Mouse (Mus musculus): Measurements from ENCODE around the gene Irs2. TPM values are rescaled to one million over a fixed set of nuclear protein-coding genes. Genes with fewer than 3 reads are reported as not detected.

The Irs2 gene
- total RNA-seq, 2 experiments from 2014 or later, result 14.6 to 31.6 TPM

- intact Hi-C loops (cut with DNase I), result loop anchor here (5.0 kb wide), 2 partner anchors 161 to 184 kb away; no protein-coding TSS in a partner anchor
- DNase-seq, result peak in 1 of 2 experiments; percentile 26
These were observed 2.8 kb upstream of the Irs2 start for GRCm38 (mm10) chr8:11010913-11011605.

DNA sequence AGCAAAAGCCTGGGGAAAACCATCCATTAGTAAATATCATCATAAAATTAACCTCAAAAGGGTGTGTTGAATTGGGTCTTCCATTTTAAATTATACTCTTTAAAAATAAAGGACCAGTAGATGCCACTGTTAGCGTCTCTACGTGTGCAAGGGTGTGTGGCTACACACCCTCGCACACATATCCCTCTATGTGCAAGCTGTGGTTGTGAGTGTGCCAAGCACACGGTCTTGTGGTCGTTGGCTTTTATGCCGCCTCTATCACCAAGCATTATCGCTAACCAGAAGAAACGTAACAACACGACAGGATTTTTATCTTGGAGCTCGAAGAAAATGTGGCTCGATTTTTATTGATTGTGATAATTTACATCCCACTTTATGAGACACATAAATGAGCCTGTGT, 2.1 kb upstream of the Irs2 start:
- no peak for DNase-seq

GRCm38 (mm10) chr8:11009431-11010071, 1.3 kb upstream of the Irs2 start:
- intact Hi-C loops (cut with DNase I), result loop anchor here (5.0 kb wide), 6 partner anchors 62 to 572 kb away; no protein-coding TSS in a partner anchor
- peak; percentile 70 to 77 for DNase-seq

More for the DNA sequence above, 2.1 kb upstream of the Irs2 start:
- intact Hi-C loops (cut with DNase I), result loop anchor here (5.0 kb wide), 2 partner anchors 162 to 183 kb away; no protein-coding TSS in a partner anchor

- intact Hi-C loops (cut with DNase I), result loop anchor here (5.0 kb wide), 4 partner anchors 62 to 572 kb away; no protein-coding TSS in a partner anchor
- peak; percentile 94 to 95 for DNase-seq
These were observed 673 bp upstream of the Irs2 start for GRCm38 (mm10) chr8:11008842-11009420.

GRCm38 (mm10) chr8:11007581-11008378, 478 bp downstream of the Irs2 start:
- peak; percentile 55 to 56 for DNase-seq
- intact Hi-C loops (cut with DNase I), result loop anchor here (2.0 to 5.0 kb wide), 5 partner anchors 60 to 570 kb away; no protein-coding TSS in a partner anchor

DNA sequence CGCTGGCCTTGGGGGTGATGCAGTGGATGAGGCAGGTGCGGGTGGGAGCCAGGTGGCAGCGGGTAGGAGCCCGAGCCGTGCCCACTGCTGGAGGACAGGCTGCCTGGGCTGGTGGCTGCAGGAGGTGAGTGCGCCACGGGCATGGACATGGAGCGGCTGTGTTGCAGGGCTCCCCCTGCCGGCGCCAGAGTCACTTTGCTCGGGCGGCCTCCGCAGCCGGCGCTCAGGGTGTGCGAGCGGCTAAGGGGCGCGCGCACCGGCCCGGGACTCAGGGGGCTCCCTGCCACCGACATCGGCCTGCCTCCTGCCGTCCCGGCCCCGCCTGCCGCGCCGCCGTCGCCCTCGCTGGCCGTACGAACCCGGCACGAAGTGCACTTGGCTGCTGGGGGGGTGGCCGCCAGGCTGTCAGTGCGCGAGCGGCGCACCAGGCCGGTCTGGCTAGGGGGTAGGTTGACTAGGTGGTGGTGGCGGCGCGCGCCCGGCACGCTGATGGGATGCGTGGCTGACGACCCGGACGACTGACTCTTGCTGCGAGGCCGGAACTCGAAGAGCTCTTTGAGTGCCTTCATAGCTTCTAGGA, 1.2 kb downstream of the Irs2 start:
- DNase-seq, result peak; percentile 91
- intact Hi-C loops (cut with DNase I), result loop anchor here (2.0 to 5.0 kb wide), 5 partner anchors 60 to 570 kb away; no protein-coding TSS in a partner anchor

- DNase-seq, result peak in 1 of 2 experiments; percentile 14
- intact Hi-C loops (cut with DNase I), result loop anchor here (2.0 to 5.0 kb wide), 5 partner anchors 59 to 569 kb away; no protein-coding TSS in a partner anchor
These were observed 2.0 kb downstream of the Irs2 start for GRCm38 (mm10) chr8:11006276-11006630.

DNA sequence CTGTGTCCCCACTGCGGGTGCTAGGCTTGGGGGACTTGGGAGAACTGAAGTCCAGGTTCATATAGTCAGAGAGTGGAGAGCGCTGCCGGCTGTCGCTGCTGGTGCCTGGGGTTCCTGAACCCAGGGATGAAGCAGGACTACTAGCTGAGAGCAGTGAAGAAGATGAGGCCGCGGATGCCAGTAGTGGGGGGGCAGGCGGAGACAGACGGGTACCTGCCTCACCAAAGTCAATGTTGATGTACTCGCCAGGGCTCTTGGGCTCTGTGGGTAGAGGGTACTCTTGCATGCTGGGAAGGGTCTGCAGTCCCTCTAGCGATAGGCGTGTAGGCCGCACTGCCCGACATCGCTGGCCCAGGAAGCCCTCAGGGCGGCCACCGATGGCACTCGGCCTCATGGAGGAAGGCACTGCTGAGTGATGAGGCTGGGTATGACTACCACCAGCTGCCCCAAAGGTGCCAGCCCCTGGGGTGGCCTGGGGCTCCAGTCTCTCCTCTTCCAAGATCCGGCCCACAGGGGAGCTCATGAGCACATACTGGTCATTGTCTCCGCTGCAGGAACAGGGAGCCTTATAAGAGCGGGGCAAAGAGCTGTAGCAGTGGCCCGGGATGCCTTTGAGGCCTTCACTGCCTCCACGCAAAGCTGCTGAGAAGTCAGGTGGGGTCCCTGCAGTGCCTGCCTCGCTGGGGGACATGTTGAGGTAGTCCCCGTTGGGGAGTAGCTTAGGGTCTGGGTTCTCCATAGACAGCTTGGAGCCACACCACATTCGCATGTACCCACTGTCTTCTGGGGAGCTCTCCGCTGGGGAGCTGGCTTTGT, 2.6 kb downstream of the Irs2 start:
- DNase-seq, result no peak
- intact Hi-C loops (cut with DNase I), result loop anchor here (2.0 to 5.0 kb wide), 5 partner anchors 58 to 568 kb away; no protein-coding TSS in a partner anchor

DNA sequence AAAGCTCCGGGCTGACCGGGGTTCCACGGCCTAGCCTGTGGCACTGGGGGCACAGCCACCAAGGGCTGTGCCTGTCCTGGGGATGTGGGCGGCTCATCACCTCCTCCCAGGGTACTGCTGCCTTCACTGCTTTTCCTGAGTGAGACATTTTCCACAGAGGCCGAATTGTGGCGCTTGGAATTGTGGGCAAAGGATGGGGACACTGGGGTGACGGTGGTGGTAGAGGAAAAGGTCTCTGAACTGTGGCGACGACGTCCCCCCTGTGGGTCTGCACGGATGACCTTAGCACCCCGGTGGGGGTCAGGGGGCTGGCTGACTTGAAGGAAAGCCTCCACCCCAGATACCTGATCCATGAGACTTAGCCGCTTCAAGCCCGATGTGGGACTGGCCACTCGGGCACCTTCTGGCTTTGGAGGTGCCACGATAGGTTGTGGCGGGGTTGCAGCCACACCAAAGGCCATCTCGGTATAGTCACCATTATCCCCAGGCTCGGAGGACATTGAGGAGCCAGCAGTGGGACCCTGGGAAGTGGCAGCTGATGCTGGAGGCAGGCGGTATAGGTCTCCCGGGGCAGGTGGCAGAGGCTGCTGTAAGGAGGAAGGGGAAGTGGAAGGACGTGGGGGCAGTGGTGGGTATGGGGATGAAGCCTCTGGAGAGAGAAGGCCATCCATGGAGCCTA, 3.3 kb downstream of the Irs2 start:
- intact Hi-C loops (cut with DNase I), result loop anchor here (5.0 kb wide), 5 partner anchors 43 to 568 kb away; no protein-coding TSS in a partner anchor
- no peak for DNase-seq

DNA sequence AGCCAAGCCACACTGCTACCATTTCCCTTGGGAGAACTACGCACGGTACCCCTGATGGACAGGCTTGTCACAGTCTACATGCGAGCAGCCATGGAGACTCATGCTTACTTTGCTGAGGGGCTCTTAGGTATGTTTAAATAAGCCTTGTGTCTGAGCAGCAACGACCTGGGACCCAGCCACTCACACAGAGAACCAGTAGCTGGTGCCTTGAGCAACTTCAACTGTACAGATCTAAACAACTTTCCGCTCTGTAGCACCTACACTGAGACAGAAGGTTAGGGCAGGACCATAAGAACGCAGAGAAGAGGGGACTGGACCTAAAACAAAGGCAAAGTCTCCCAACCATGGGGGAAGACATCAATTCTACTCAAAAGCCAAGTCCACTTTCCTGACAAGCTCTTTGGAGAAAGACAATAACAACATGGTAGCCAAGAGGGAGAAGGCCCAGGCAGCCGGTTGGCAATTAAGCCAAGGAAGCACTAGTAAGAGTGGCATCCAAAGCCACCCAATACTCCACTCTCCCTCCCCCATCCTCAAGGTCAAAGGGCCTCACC, 4.3 kb downstream of the Irs2 start:
- intact Hi-C loops (cut with DNase I), result loop anchor here (5.0 kb wide), 1 partner anchor 42 kb away; no protein-coding TSS in a partner anchor
- no peak for DNase-seq

- intact Hi-C loops (cut with DNase I), result loop anchor here (5.0 kb wide), 1 partner anchor 41 kb away; no protein-coding TSS in a partner anchor
- DNase-seq, result no peak
These were observed 5.0 kb downstream of the Irs2 start for GRCm38 (mm10) chr8:11003253-11003652.

DNA sequence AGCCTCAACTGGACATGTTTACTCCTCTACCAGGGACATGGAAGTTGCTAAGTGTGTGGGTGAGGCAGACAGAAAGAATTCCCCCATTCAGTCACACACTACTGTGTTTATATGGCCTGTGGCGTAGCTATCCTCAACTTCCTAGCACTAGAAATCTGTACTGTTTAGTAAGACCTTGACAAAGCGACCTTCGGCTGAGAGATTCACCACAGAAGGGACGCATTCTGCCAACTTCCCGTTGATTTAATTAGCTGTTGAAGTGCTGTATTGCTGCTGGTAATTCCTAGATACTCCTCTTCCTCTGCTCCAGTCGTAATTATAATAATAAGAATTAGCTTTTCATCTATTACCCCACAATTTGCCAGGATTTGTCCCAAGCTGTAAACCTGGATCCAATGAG, 5.4 kb downstream of the Irs2 start:
- no peak for DNase-seq
- intact Hi-C loops (cut with DNase I), result loop anchor here (5.0 kb wide), 1 partner anchor 41 kb away; no protein-coding TSS in a partner anchor

- intact Hi-C loops (cut with DNase I), result loop anchor here (5.0 kb wide), 1 partner anchor 39 kb away; no protein-coding TSS in a partner anchor
- DNase-seq, result peak in 1 of 2 experiments; percentile 27
These were observed 7.2 kb downstream of the Irs2 start for GRCm38 (mm10) chr8:11001062-11001549.

DNA sequence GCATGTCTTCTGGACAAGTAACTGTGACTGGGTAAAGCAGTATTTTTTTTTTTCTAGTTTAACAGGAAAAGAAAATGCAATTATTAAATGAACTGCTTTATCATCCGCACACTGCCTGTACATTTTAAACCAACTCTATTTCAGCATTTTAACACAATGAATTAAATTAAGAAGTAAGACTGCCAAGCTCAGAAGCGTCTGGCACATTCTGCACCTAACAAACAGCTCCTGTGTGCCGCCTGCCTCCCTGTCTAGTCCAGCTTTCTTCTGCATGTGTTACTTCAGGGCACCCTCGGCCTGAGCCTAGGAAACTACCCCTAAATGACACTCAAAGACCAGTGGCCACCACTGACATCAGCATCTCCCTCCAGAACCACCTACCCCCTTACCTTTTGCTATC, 8.7 kb downstream of the Irs2 start:
- DNase-seq, result no peak
- intact Hi-C loops (cut with DNase I), result no loop called here

DNA sequence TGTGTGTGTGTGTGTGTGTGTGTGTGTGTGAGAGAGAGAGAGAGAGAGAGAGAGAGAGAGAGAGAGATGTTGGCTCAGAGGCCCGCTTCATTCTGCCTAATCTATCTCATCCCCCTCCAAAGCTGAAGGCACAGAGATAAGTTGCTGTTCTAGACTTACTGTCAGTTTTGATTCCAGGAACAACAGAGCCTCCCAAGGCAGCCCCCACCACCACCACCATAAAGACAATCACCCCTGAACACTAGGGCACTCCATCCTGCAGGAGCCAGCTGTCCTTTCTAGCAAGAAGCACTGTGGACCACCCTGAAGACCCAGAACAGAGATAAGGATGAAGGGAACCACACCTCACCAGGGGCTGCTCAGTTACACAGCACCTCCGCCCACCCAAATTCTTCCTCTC, 12.0 kb downstream of the Irs2 start:
- intact Hi-C loops (cut with DNase I), result no loop called here
- no peak for DNase-seq

DNA sequence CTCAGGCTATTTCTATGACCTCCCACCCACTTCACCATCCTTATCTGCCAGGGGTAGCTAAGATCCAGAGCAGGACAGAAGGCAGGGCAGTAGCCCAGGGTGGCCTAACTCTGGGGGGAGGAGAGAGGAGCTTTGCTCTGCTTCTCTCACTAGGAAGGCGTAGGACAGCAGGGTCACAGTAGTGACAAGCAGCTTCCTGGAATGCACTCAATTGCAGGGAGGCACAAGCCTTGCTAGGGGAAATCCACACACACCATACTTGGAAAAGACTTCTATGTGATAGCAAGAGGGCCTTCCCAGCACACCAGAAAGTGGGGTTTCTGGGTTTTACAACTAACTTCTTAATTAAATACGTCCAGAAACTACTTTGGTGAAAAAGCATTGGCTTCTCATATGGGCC, 12.5 kb downstream of the Irs2 start:
- intact Hi-C loops (cut with DNase I), result no loop called here
- peak in 1 of 2 experiments; percentile 26 for DNase-seq

GRCm38 (mm10) chr8:10994390-10994954, 13.8 kb downstream of the Irs2 start:
- no peak for DNase-seq
- intact Hi-C loops (cut with DNase I), result no loop called here

All from heart, postnatal 14 days (tissue).